Mouse (Mus musculus) stomach, embryonic 15.5 days (tissue): Measurements from ENCODE around the gene Gpc5. TPM values are rescaled to one million over a fixed set of nuclear protein-coding genes. Genes with fewer than 3 reads are reported as not detected.
"Not testable (repeated sequence)": the region's sequence is repeated elsewhere in the genome, so short reads cannot be mapped to it uniquely, and the experiment has no call there.

Experiments used
- ATAC-seq: fragments of 200-750 bp; cut with Nextera tagmentation; 2 replicates; pipeline ENCODE4 v1.8.0; 2017; ENCODE audit warnings: low read depth, moderate number of reproducible peaks, moderate TSS enrichment; ENCODE audit not compliant: insufficient read depth, low FRiP score
- H3K27ac ChIP-seq: fragments of 300-500 bp; sonication (generic); 2 replicates; pipeline ENCODE4 v1.5.1; 2015; ENCODE audit warnings: mild to moderate bottlenecking, inconsistent platforms
- H3K27me3 ChIP-seq: fragments of 300-500 bp; sonication (generic); replicated peaks from 2 replicates; pipeline ENCODE4 v1.6.1; 2015; ENCODE audit warnings: inconsistent platforms
- H3K36me3 ChIP-seq: fragments of 300-500 bp; sonication (generic); 2 replicates; pipeline ENCODE4 v1.6.1; 2015; ENCODE audit warnings: inconsistent platforms
- H3K4me1 ChIP-seq: fragments of 300-500 bp; sonication (generic); 2 replicates; pipeline ENCODE4 v1.6.1; 2015; ENCODE audit warnings: inconsistent platforms
- H3K4me2 ChIP-seq: fragments of 300-500 bp; sonication (generic); 2 replicates; pipeline ENCODE4 v1.6.1; 2015; ENCODE audit warnings: mild to moderate bottlenecking, inconsistent platforms
- H3K4me3 ChIP-seq: fragments of 300-500 bp; sonication (generic); replicated peaks from 2 replicates; pipeline ENCODE4 v1.5.1; 2015; ENCODE audit warnings: inconsistent platforms
- H3K9ac ChIP-seq: fragments of 300-500 bp; sonication (generic); 2 replicates; pipeline ENCODE4 v1.6.1; 2015; ENCODE audit warnings: inconsistent platforms
- H3K9me3 ChIP-seq: fragments of 300-500 bp; sonication (generic); 2 replicates; pipeline ENCODE4 v1.6.1; 2016; ENCODE audit warnings: inconsistent platforms
- WGBS: fragments of 180-500 bp; shearing (Covaris S2); methylation state at CpG from one replicate; pipeline ENCODE4 v1.1.7; 2015; 5-methylcytosine and 5-hydroxymethylcytosine counted together
- polyA plus RNA-seq: library from polyadenylated mRNA; unstranded; fragments of >200 nt; fragmentation: Nextera tagmentation; extraction: Ambion mirVana; gene quantifications from 2 replicates; pipeline ENCODE4 v1.2.1, GENCODE M21; 2015

Gene Gpc5
- polyA plus RNA-seq, 1 experiment from 2014 or later = 0.05 TPM

- WGBS = 86% methylated on average over 4 of the region's 4 CpGs
- Histone ChIP-seq H3K36me3 (no peaks in the 10 kb centered on the region), H3K4me1 (no peaks in the 10 kb centered on the region), H3K9ac (no peak overlapping the region), H3K9me3 (no peaks in the 10 kb centered on the region), H3K27me3 (no peaks in the 10 kb centered on the region), H3K4me2 (no peak overlapping the region), H3K27ac (no peak overlapping the region), H3K4me3 (no peak overlapping the region)
- ATAC-seq = no peak
Measured at GRCm38 (mm10) chr14:115057524-115057923, 34.5 kb upstream of the Gpc5 start.

DNA sequence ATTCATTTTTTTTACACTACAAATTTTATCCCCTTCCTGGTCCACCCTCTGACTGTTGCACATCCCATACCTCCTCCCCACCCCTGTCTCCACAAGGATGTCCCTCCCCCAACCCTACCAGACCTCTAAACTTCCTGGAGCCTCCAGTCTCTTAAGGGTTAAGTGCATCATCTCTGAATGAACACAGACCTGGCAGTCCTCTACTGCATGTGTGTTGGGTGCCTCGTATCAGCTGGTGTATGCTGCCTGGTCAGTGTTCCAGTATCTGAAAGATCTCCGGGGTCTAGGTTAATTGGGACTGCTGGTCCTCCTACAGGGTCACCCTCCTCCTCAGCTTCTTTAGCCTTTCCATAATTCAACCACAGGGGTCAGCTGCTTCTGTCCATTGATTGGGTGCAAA, 25.9 kb upstream of the Gpc5 start:
- not testable (repeated sequence) for H3K4me2 ChIP-seq, ATAC-seq, H3K27me3 ChIP-seq, H3K4me1 ChIP-seq, H3K9ac ChIP-seq, H3K36me3 ChIP-seq, H3K27ac ChIP-seq, H3K4me3 ChIP-seq, H3K9me3 ChIP-seq
- 69% methylated on average over 2 of the region's 2 CpGs for WGBS

GRCm38 (mm10) chr14:115070534-115070933, 21.5 kb upstream of the Gpc5 start:
- Histone ChIP-seq H3K9ac (no peak overlapping the region), H3K27me3 (no peaks in the 10 kb centered on the region), H3K4me3 (no peak overlapping the region), H3K36me3 (no peaks in the 10 kb centered on the region), H3K27ac (no peak overlapping the region), H3K9me3 (no peaks in the 10 kb centered on the region), H3K4me1 (no peaks in the 10 kb centered on the region), H3K4me2 (no peak overlapping the region)
- WGBS = 30% methylated on average over 6 of the region's 6 CpGs
- ATAC-seq = no peak

DNA sequence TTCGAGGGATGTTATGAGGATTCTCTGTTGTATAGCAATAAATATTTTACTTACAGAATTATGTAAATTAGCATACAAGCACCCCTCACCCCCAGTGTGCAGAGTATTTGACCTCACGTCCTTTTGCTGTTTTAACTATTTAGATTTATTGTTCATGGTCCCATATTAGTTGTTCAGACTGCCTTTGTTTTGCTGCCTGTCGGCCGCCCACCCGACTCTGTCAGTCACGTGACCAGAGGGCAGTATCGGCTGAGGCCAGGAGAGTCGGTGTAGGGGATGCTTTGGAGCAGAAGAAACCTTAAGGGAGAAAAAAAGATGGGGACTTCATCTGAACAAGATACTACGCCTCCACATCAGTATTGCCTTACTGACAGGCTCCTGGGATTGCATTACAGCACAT, 14.7 kb upstream of the Gpc5 start:
- no peaks in the 10 kb centered on the region for H3K4me1 ChIP-seq

DNA sequence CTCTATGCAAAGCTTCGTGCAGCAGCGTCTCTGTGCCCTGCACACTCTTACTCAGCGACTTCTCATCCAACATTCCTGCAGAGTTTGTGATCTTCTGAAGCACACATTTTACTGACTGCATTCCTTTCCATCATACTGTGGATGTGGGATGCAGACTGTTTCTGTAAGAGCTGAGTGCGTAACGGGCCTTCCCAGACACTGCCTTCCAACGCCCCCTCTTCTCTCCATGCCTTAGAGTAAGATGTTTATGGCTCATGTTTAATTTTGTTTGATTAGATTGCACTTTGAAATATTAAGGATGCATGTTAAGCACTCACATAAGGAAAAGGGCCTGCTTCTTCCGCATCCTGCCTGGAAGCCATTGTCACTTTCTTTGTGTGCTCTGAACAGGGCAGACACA, 14.0 kb upstream of the Gpc5 start:
- no peak for ATAC-seq
- WGBS = 71% methylated on average over 7 of the region's 7 CpGs
- Histone ChIP-seq H3K27ac (no peak overlapping the region), H3K4me1 (no peaks in the 10 kb centered on the region), H3K9ac (no peak overlapping the region), H3K9me3 (no peaks in the 10 kb centered on the region), H3K36me3 (no peaks in the 10 kb centered on the region), H3K4me2 (no peak overlapping the region), H3K27me3 (no peaks in the 10 kb centered on the region), H3K4me3 (no peak overlapping the region)

More for the DNA sequence above, 14.7 kb upstream of the Gpc5 start:
- no peak overlapping the region for H3K9ac ChIP-seq
- H3K4me2 ChIP-seq = no peak overlapping the region
- 48% methylated on average over 9 of the region's 9 CpGs for WGBS
- no peak overlapping the region for H3K4me3 ChIP-seq
- H3K36me3 ChIP-seq = no peaks in the 10 kb centered on the region
- no peaks in the 10 kb centered on the region for H3K27me3 ChIP-seq
- no peaks in the 10 kb centered on the region for H3K9me3 ChIP-seq
- no peak for ATAC-seq
- no peak overlapping the region for H3K27ac ChIP-seq

- H3K4me1 ChIP-seq = no peaks in the 10 kb centered on the region
- H3K27me3 ChIP-seq = no peaks in the 10 kb centered on the region
- WGBS = 83% methylated on average over 12 of the region's 12 CpGs
- no peak overlapping the region for H3K9ac ChIP-seq
- H3K4me3 ChIP-seq = no peak overlapping the region
- no peak for ATAC-seq
- no peaks in the 10 kb centered on the region for H3K9me3 ChIP-seq
- no peaks in the 10 kb centered on the region for H3K36me3 ChIP-seq
- H3K27ac ChIP-seq = no peak overlapping the region
- no peak overlapping the region for H3K4me2 ChIP-seq
Measured at GRCm38 (mm10) chr14:115081728-115082502, 10.1 kb upstream of the Gpc5 start.

- 76% methylated on average over 4 of the region's 4 CpGs for WGBS
- no peak for ATAC-seq
- no peak overlapping the region for H3K4me2 ChIP-seq
- H3K9me3 ChIP-seq = no peaks in the 10 kb centered on the region
- H3K4me3 ChIP-seq = no peak overlapping the region
- peaks cover 7% of the 10 kb centered on the region; the same call in 1 of the 2 replicates for H3K4me1 ChIP-seq
- H3K36me3 ChIP-seq = no peaks in the 10 kb centered on the region
- H3K27me3 ChIP-seq = peaks cover 32% of the 10 kb centered on the region
- no peak overlapping the region for H3K9ac ChIP-seq
- H3K27ac ChIP-seq = no peak overlapping the region
Measured at GRCm38 (mm10) chr14:115090516-115090915, 1.5 kb upstream of the Gpc5 start.

GRCm38 (mm10) chr14:115092510-115092909, 495 bp downstream of the Gpc5 start:
- Histone ChIP-seq H3K27me3 (peaks cover 32% of the 10 kb centered on the region), H3K4me2 (peak overlapping the region; percentile 98), H3K36me3 (no peaks in the 10 kb centered on the region), H3K9ac (peak overlapping the region; percentile 26; the same call in 1 of the 2 replicates), H3K4me3 (peak overlapping the region; percentile 62), H3K9me3 (no peaks in the 10 kb centered on the region), H3K4me1 (peaks cover 7% of the 10 kb centered on the region; the same call in 1 of the 2 replicates), H3K27ac (no peak overlapping the region)
- WGBS = under 1% methylated on average over 33 of the region's 33 CpGs
- peak; percentile 39 for ATAC-seq

DNA sequence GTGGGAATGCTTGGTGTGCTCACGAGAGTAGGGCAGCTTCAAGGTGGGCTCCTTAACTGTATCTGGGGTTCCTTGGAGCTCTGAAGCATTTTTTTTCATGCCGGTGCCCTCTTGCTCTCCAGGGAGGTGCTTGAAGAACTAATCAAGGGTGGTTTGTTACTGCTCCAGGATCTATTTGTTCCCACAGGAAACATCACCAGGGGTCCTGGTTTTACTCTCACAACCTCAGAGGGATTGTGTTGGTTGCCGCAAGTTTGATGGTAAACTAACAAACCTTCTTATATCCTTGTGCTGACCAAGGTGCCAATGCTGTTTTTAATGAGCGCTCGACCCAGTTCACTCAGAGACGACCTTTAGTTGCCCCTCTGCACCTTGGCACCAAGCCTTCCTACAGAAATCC, 937 bp downstream of the Gpc5 start:
- Histone ChIP-seq H3K4me2 (peak overlapping the region; percentile 98), H3K9me3 (no peaks in the 10 kb centered on the region), H3K4me1 (peaks cover 7% of the 10 kb centered on the region; the same call in 1 of the 2 replicates), H3K9ac (no peak overlapping the region), H3K36me3 (no peaks in the 10 kb centered on the region), H3K27me3 (peaks cover 32% of the 10 kb centered on the region), H3K4me3 (peak overlapping the region; percentile 62), H3K27ac (no peak overlapping the region)
- WGBS = 21% methylated on average over 6 of the region's 6 CpGs
- no peak for ATAC-seq

DNA sequence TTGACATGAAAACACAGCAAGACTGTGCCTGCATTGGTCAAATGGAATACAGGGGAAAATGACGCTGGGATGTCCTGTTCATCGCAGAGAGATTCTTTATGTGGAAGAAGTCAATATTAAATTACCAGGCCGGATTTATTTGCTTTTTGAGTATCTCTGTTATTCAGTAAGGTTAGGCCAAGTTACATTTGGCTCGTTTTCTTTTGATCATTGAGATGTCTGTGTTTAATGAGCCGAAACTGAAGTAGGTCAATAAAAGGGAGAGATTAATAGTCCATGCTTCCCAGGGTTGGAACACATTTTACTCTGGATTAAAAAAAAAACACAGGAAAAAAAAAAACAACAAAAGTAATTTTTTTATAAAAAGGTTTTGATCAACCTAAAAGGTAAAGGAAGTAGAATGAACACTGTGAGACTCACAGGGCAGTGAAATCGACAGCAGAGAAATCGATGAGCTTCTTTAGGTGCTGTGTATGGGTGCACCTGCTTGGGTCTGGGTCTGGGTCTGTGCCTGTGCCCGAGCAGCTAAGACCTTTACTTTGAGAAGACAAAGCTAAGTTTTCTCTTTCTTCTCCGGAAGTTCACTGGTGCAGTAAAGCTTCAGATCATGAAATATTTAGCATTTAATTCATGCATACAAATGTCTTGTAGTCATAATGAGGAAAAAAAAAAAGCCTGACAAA, 8.7 kb downstream of the Gpc5 start:
- H3K9ac ChIP-seq = no peak overlapping the region
- no peak for ATAC-seq
- WGBS = 81% methylated on average over 9 of the region's 9 CpGs

DNA sequence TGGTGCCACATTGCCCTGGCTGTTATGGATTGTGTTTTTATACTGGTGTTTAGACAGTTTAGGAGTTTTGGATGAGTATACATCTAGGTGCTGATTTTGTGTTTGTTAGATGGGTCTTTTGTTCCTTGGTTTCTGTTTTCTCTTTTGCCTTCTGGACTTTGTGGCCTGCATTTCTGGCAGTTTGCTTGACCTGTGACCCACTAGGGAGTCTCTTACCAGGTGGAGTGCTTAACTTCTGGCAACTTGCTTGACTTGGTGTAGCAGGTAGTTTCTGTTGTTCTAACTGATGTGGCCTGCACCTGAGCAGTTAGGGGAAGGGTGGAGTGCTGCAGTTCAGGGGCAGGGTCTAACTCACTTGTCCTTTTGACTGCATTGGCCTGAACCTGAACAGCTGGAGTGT, 14.3 kb downstream of the Gpc5 start:
- ATAC-seq = no peak
- H3K4me1 ChIP-seq = no peaks in the 10 kb centered on the region
- no peak overlapping the region for H3K9ac ChIP-seq
- H3K36me3 ChIP-seq = no peaks in the 10 kb centered on the region
- no peak overlapping the region for H3K4me2 ChIP-seq
- H3K4me3 ChIP-seq = no peak overlapping the region
- H3K27ac ChIP-seq = no peak overlapping the region
- no peaks in the 10 kb centered on the region for H3K27me3 ChIP-seq
- H3K9me3 ChIP-seq = no peaks in the 10 kb centered on the region

More for the DNA sequence above, 8.7 kb downstream of the Gpc5 start:
- H3K36me3 ChIP-seq = no peaks in the 10 kb centered on the region
- no peak overlapping the region for H3K27ac ChIP-seq
- no peaks in the 10 kb centered on the region for H3K9me3 ChIP-seq
- H3K4me1 ChIP-seq = no peaks in the 10 kb centered on the region
- H3K4me3 ChIP-seq = no peak overlapping the region
- H3K4me2 ChIP-seq = no peak overlapping the region
- H3K27me3 ChIP-seq = no peaks in the 10 kb centered on the region

DNA sequence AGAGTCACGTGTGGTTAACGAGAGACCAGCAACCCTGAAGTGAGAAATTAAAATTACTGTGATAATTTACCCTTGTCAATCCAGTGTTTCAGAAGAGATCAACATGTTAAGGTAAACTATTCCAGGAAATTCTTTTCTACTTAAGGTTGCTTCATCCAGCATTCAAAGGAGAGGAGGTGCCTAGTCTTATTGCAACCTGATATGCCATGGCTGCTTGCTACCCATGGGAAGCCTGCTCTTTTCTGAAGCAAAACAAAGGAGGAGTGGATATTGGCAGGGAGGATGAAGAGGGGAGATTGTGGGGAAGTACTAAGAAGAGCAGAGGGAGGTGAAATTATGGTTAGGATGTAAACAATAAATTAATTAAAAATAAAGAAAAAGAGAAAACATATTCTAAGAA, 15.5 kb downstream of the Gpc5 start:
- no peak overlapping the region for H3K9ac ChIP-seq
- no peak overlapping the region for H3K4me2 ChIP-seq
- no peak overlapping the region for H3K4me3 ChIP-seq
- 45% methylated on average over 2 of the region's 2 CpGs for WGBS
- H3K36me3 ChIP-seq = no peaks in the 10 kb centered on the region
- no peaks in the 10 kb centered on the region for H3K27me3 ChIP-seq
- H3K9me3 ChIP-seq = no peaks in the 10 kb centered on the region
- no peak overlapping the region for H3K27ac ChIP-seq
- H3K4me1 ChIP-seq = no peaks in the 10 kb centered on the region
- no peak for ATAC-seq
